Mouse (Mus musculus) thymus, postnatal 10 days (tissue): ENCODE data around the gene Srp9.

Experiments used
- DNase-seq, 2 experiments: peaks; one replicate each; pipeline ENCODE4 v3.0.0; 2021; ENCODE audit warnings: low spot score in 2 of 2

Srp9 gene

GRCm38 (mm10) chr1:182105023-182105422, 19.5 kb upstream of the Srp9 start:
- no peak for DNase-seq

GRCm38 (mm10) chr1:182107251-182107650, 17.3 kb upstream of the Srp9 start:
- DNase-seq, result no peak

- DNase-seq, result peak in 1 of 2 experiments; percentile 20
These were observed 16.0 kb upstream of the Srp9 start for GRCm38 (mm10) chr1:182108397-182109099.

- no peak for DNase-seq
These were observed 14.4 kb upstream of the Srp9 start for GRCm38 (mm10) chr1:182110185-182110584.

GRCm38 (mm10) chr1:182110708-182111385, 13.7 kb upstream of the Srp9 start:
- no peak for DNase-seq

GRCm38 (mm10) chr1:182111386-182112317, 12.9 kb upstream of the Srp9 start:
- DNase-seq, result no peak

- DNase-seq, result no peak
These were observed 12.2 kb upstream of the Srp9 start for GRCm38 (mm10) chr1:182112385-182112784.

- no peak for DNase-seq
These were observed 11.4 kb upstream of the Srp9 start for GRCm38 (mm10) chr1:182113131-182113530.

GRCm38 (mm10) chr1:182113587-182114500, 10.7 kb upstream of the Srp9 start:
- no peak for DNase-seq

GRCm38 (mm10) chr1:182115197-182115596, 9.3 kb upstream of the Srp9 start:
- peak in 1 of 2 experiments; percentile 51 for DNase-seq

- no peak for DNase-seq
These were observed 8.7 kb upstream of the Srp9 start for GRCm38 (mm10) chr1:182115651-182116408.

- DNase-seq, result no peak
These were observed 2.1 kb upstream of the Srp9 start for GRCm38 (mm10) chr1:182122413-182122812.

GRCm38 (mm10) chr1:182124924-182125368, 409 bp downstream of the Srp9 start:
- DNase-seq, result peak; percentile 79 to 84

- DNase-seq, result peak in 1 of 2 experiments; percentile 41
These were observed 6.3 kb downstream of the Srp9 start for GRCm38 (mm10) chr1:182130830-182131229.

GRCm38 (mm10) chr1:182137204-182138125, 12.9 kb downstream of the Srp9 start:
- DNase-seq, result no peak

GRCm38 (mm10) chr1:182138172-182138571, 13.6 kb downstream of the Srp9 start:
- DNase-seq, result no peak

GRCm38 (mm10) chr1:182139937-182140336, 15.4 kb downstream of the Srp9 start:
- DNase-seq, result no peak

GRCm38 (mm10) chr1:182140370-182140769, 15.8 kb downstream of the Srp9 start:
- peak; percentile 43 to 82 for DNase-seq

GRCm38 (mm10) chr1:182142725-182143124, 18.2 kb downstream of the Srp9 start:
- no peak for DNase-seq
